Mouse (Mus musculus) effector memory CD4-positive, alpha-beta T cell, adult 7 months (primary cell): Measurements from ENCODE around the gene Olfr1013. TPM values are rescaled to one million over a fixed set of nuclear protein-coding genes. Genes with fewer than 3 reads are reported as not detected.

Source experiments
- polyA plus RNA-seq: library from polyadenylated mRNA; unstranded; fragments of 100-300 nt; shearing (Covaris generic); gene quantifications from one replicate; pipeline ENCODE4 v1.2.1, GENCODE M21; 2017

Olfr1013 gene
- polyA plus RNA-seq = 0.11 TPM

GRCm38 (mm10) chr2:85766798-85767197, at the start of gene Olfr1013:
Gene Olfr1013, plus strand, starts transcription at chr2:85767098.

GRCm38 (mm10) chr2:85762666-85763065, 4.2 kb upstream of the Olfr1013 start, which contains the start of gene Olfr1012:
Gene Olfr1012, minus strand, starts transcription at chr2:85762766.

GRCm38 (mm10) chr2:85772413-85772812, 5.5 kb downstream of the Olfr1013 start, which contains the start of gene Olfr1014:
Gene Olfr1014, plus strand, starts transcription at chr2:85772713.

GRCm38 (mm10) chr2:85781717-85782116, 14.8 kb downstream of the Olfr1013 start, which contains the start of gene Olfr1015:
Gene Olfr1015, plus strand, starts transcription at chr2:85782017.

GRCm38 (mm10) chr2:85802444-85802843, 35.5 kb downstream of the Olfr1013 start, which contains the start of gene Olfr1016:
Gene Olfr1016, minus strand, starts transcription at chr2:85802544.

GRCm38 (mm10) chr2:85818179-85818578, 51.3 kb downstream of the Olfr1013 start, which contains the start of gene Olfr1018:
Gene Olfr1018, plus strand, starts transcription at chr2:85818479.

Other genes starting within 250 kb of the Olfr1013 start
- not detected for gene 4833423E24Rik, start 248.1 kb upstream of the Olfr1013 start, polyA plus RNA-seq
- gene Olfr996, start 187.9 kb upstream of the Olfr1013 start, polyA plus RNA-seq = not detected
- gene Olfr998, start 178.2 kb upstream of the Olfr1013 start, polyA plus RNA-seq = not detected
- 0.27 TPM for gene Olfr1000, start 155.2 kb upstream of the Olfr1013 start, polyA plus RNA-seq
- gene Olfr1002, start 116.4 kb upstream of the Olfr1013 start, polyA plus RNA-seq = not detected
- not detected for gene Olfr154, start 102.6 kb upstream of the Olfr1013 start, polyA plus RNA-seq
- not detected for gene Olfr1006, start 88.3 kb upstream of the Olfr1013 start, polyA plus RNA-seq
- gene Olfr1008, start 77.7 kb upstream of the Olfr1013 start, polyA plus RNA-seq = not detected
- gene Olfr1009, start 51.7 kb upstream of the Olfr1013 start, polyA plus RNA-seq = not detected
- not detected for gene Olfr1012, start 4.3 kb upstream of the Olfr1013 start, polyA plus RNA-seq
- 0.21 TPM for gene Olfr1014, start 5.6 kb downstream of the Olfr1013 start, polyA plus RNA-seq
- gene Olfr1015, start 14.9 kb downstream of the Olfr1013 start, polyA plus RNA-seq = 0.51 TPM
- 1.2 TPM for gene Olfr1016, start 35.4 kb downstream of the Olfr1013 start, polyA plus RNA-seq
- not detected for gene Olfr1018, start 51.4 kb downstream of the Olfr1013 start, polyA plus RNA-seq
- not detected for gene Olfr1019, start 78.4 kb downstream of the Olfr1013 start, polyA plus RNA-seq
- gene Olfr1020, start 79.9 kb downstream of the Olfr1013 start, polyA plus RNA-seq = not detected
- not detected for gene Olfr1022, start 101.5 kb downstream of the Olfr1013 start, polyA plus RNA-seq
- gene Olfr1023, start 118.5 kb downstream of the Olfr1013 start, polyA plus RNA-seq = not detected
- not detected for gene Olfr1024, start 138.0 kb downstream of the Olfr1013 start, polyA plus RNA-seq
- gene Olfr1025-ps1, start 148.1 kb downstream of the Olfr1013 start, polyA plus RNA-seq = not detected
- not detected for gene Olfr1026, start 154.5 kb downstream of the Olfr1013 start, polyA plus RNA-seq
- not detected for gene Olfr1028, start 183.3 kb downstream of the Olfr1013 start, polyA plus RNA-seq
- gene Olfr1029, start 206.8 kb downstream of the Olfr1013 start, polyA plus RNA-seq = not detected
- gene Olfr1030, start 212.2 kb downstream of the Olfr1013 start, polyA plus RNA-seq = 0.11 TPM
- gene Olfr1031, start 223.2 kb downstream of the Olfr1013 start, polyA plus RNA-seq = not detected
- gene Olfr1032, start 238.4 kb downstream of the Olfr1013 start, polyA plus RNA-seq = not detected